ENCODE assay signal across 29 mouse cellular contexts in genomic region chr16:36675304-36675703, GRCm38 (mm10). TPM values are rescaled to one million over a fixed set of nuclear protein-coding genes. Genes with fewer than 3 reads are reported as not detected.
DNase-seq lines count a peak whose midpoint lies in the region; ATAC-seq lines count a peak whose summit lies in the region.
"Had no signal": no experiment of that assay in that cellular context is flagged by ENCODE, and none has a peak within 500 bp of the region (broad histone marks: within the 10 kb centered on the region; RNA-seq: fewer than 3 reads in every experiment).

No protein-coding gene starts in this region.

- no peak overlapping the region for H3K27ac ChIP-seq in forebrain, embryonic 12.5 days
- H3K27ac ChIP-seq: embryonic facial prominence, embryonic 13.5 days; forebrain, embryonic 15.5 days; heart, embryonic 13.5 days; layer of hippocampus, adult 2 months; limb, embryonic 13.5 days; liver, embryonic 13.5 days; macrophage; neural tube, embryonic 15.5 days had no signal

- no peaks in the 10 kb centered on the region for H3K4me1 ChIP-seq in forebrain, embryonic 12.5 days
- H3K4me1 ChIP-seq: embryonic facial prominence, embryonic 13.5 days; forebrain, embryonic 15.5 days; heart, embryonic 13.5 days; limb, embryonic 13.5 days; liver, embryonic 13.5 days; neural tube, embryonic 15.5 days had no signal

- no peak overlapping the region for H3K9ac ChIP-seq in forebrain, embryonic 12.5 days
- H3K9ac ChIP-seq: embryonic facial prominence, embryonic 13.5 days; forebrain, embryonic 15.5 days; heart, embryonic 13.5 days; limb, embryonic 13.5 days; liver, embryonic 13.5 days; lung, embryonic 14.5 days; neural tube, embryonic 15.5 days had no signal

- H3K36me3 ChIP-seq in forebrain, embryonic 12.5 days (replicated peaks) = no peaks in the 10 kb centered on the region
- H3K36me3 ChIP-seq: embryonic facial prominence, embryonic 13.5 days; forebrain, embryonic 15.5 days; heart, embryonic 13.5 days; limb, embryonic 13.5 days; liver, embryonic 13.5 days; neural tube, embryonic 15.5 days had no signal

- H3K4me2 ChIP-seq in forebrain, embryonic 12.5 days = no peak overlapping the region
- H3K4me2 ChIP-seq: embryonic facial prominence, embryonic 13.5 days; forebrain, embryonic 15.5 days; heart, embryonic 13.5 days; limb, embryonic 13.5 days; liver, embryonic 13.5 days; lung, embryonic 14.5 days; neural tube, embryonic 15.5 days had no signal

- no peaks in the 10 kb centered on the region for H3K27me3 ChIP-seq in forebrain, embryonic 12.5 days
- H3K27me3 ChIP-seq: embryonic facial prominence, embryonic 13.5 days; forebrain, embryonic 15.5 days; heart, embryonic 13.5 days; limb, embryonic 13.5 days; liver, embryonic 13.5 days; neural tube, embryonic 15.5 days had no signal

- 49% methylated on average over 2 of the region's 2 CpGs for WGBS in forebrain, embryonic 12.5 days

- no peak overlapping the region for H3K4me3 ChIP-seq in forebrain, embryonic 12.5 days (replicated peaks)
- H3K4me3 ChIP-seq: embryonic facial prominence, embryonic 13.5 days; forebrain, embryonic 15.5 days; heart, embryonic 13.5 days; layer of hippocampus, adult 2 months; limb, embryonic 13.5 days; liver, embryonic 13.5 days; myocyte; neural tube, embryonic 15.5 days had no signal

- H3K9me3 ChIP-seq in forebrain, embryonic 12.5 days = no peaks in the 10 kb centered on the region
- H3K9me3 ChIP-seq: embryonic facial prominence, embryonic 13.5 days; forebrain, embryonic 15.5 days; heart, embryonic 13.5 days; limb, embryonic 13.5 days; liver, embryonic 13.5 days; neural tube, embryonic 15.5 days had no signal

- peak; percentile 50; the same call in 1 of the 2 replicates for ATAC-seq in megakaryocyte progenitor cell, adult 5-6 weeks (replicated peaks; ENCODE audit: poor library complexity)
- no peak for ATAC-seq in forebrain, embryonic 12.5 days (ENCODE audit: low FRiP score)
- ATAC-seq: forebrain, embryonic 15.5 days; hindbrain, embryonic 16.5 days had no signal

- peak; percentile 26 for DNase-seq in spleen, postnatal 36 days (ENCODE audit: low spot score in 2 of 2)
- no peak for DNase-seq in spleen, adult 18-20 months
- DNase-seq in ZHBTc4 (ENCODE audit: low read depth, low spot score) = peak; percentile 73
- no peak for DNase-seq in gastrocnemius, postnatal 4 days (ENCODE audit: low spot score in 2 of 2)
- no peak for DNase-seq in thymus, adult 18-20 months
- DNase-seq: adrenal gland, adult 2 months; cerebellum, adult 8-10 months; heart, adult 18-20 months; heart, postnatal 36 days; kidney, adult 2 months; kidney, postnatal 14 days; layer of hippocampus, postnatal 36 days; liver, embryonic 13.5 days; lung, embryonic 14.5 days; midbrain, embryonic 14.5 days; right cerebral cortex, postnatal 25 days; thymus, postnatal 4 days had no signal

RNA-seq across cellular contexts. Expression of gene Cd86, which starts 9.4 kb away (rescaled TPM):
- 2.6 and 3.2 TPM in 2 replicates for total RNA-seq in megakaryocyte progenitor cell, adult 5-6 weeks (2015)
- total RNA-seq in megakaryocyte progenitor cell, adult 5-6 weeks (2017) = 0.91 and 1.5 TPM in 2 replicates
- 0.68 and 1.3 TPM in 2 replicates for polyA plus RNA-seq in forebrain, embryonic 12.5 days (2016; fragmentation: Nextera tagmentation; extraction: Ambion mirVana)
- total RNA-seq in gastrocnemius, postnatal 4 days (2021) = 1 to 10 TPM; 1.9 to 2.3 TPM
- polyA plus RNA-seq: C2C12, myocyte had no signal

RNA-seq across cellular contexts. Expression of gene Ildr1, which starts 18.5 kb away (rescaled TPM):
- total RNA-seq in megakaryocyte progenitor cell, adult 5-6 weeks (2015) = 0.15 TPM in 1 of 2 replicates, not detected in the other
- total RNA-seq in megakaryocyte progenitor cell, adult 5-6 weeks (2017) = 0.10 TPM in 1 of 2 replicates, not detected in the other
- 0.51 and 1.0 TPM in 2 replicates for polyA plus RNA-seq in forebrain, embryonic 12.5 days (2016; fragmentation: Nextera tagmentation; extraction: Ambion mirVana)
- total RNA-seq in gastrocnemius, postnatal 4 days (2021) = not detected
- total RNA-seq: adrenal gland, adult 2 months; heart, postnatal 36 days had no signal
- polyA plus RNA-seq: adrenal gland, adult 2 months; C2C12; macrophage; myocyte had no signal

Comparison
In these comparisons a context has a peak if more than half of its experiments do, and no peak if none do; other contexts are left out.
1. DNase-seq: peak in spleen, postnatal 36 days (2 of 2) and ZHBTc4 (single experiment); none in spleen, adult 18-20 months (0 of 2), gastrocnemius, postnatal 4 days (0 of 2) and thymus, adult 18-20 months (0 of 2).